Mouse (Mus musculus): ENCODE results near the gene Slc31a1. TPM values are rescaled to one million over a fixed set of nuclear protein-coding genes. Genes with fewer than 3 reads are reported as not detected.

The Slc31a1 gene
- polyA plus RNA-seq, 2 experiments: 22.4 to 36.6 TPM

DNA sequence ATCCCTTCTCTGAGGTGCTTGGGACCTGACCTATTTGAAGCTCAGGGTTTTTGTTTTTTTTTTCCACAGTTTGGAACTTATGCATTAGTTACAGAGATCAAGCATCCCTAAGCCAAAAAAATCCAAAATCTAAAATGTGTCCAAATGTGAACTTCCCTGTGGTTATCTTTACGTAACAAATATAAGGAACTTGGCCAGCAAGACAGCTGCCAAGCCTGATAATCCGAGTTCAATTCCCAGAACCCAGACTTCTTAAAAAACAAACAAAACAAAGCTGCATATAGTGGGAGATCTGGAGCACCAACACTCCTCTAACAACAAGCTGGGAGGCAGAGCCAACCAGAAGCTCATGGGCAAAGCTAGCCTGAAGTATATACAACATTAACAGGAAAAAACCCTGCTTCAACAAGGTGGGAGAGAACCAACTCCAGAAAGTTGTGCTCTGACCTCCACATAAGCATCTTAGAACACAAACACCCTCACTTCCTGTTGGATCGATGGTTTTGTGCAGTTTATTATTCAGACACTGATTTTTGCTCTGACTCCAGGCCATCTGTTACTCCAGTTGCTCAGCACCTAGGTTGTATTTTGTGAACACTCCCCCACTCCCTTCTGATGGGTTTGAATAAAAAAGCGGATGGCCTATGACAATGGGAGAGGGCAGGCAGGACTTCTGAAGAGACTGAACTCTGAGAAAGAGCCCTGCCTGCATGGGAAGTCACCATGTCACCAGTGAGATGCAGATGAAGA, 37.3 kb downstream of the Slc31a1 start:
- no peak overlapping the region for H3K4me2 ChIP-seq (ENCODE audit: low read depth)
- no peak overlapping the region for H3K4me3 ChIP-seq (ENCODE audit: insufficient read depth in 1 of 2, low read depth in 2 of 2, low read length in 2 of 2)
- WGBS (ENCODE audit: insufficient replicate concordance): 67% methylated on average over 4 of the region's 4 CpGs
- H3K36me3 ChIP-seq (replicated peaks; ENCODE audit: control insufficient read depth, insufficient read depth, low read depth): peaks cover 62% of the 10 kb centered on the region
- peaks cover 0 to 5% of the 10 kb centered on the region in 2 experiments; a peak in 1 of 4 replicates for H3K4me1 ChIP-seq (replicated peaks; ENCODE audit: control insufficient read depth in 2 of 2, insufficient read depth in 2 of 2, low read length in 1 of 2)
- no peak overlapping the region for H3K27ac ChIP-seq
- DNase-seq (ENCODE audit: low read depth in 3 of 3, low spot score in 3 of 3) (no peak), ATAC-seq (ENCODE audit: insufficient read depth) (no peak)
- no peak overlapping the region for H3K9ac ChIP-seq (replicated peaks)
- H3K9me3 ChIP-seq (ENCODE audit: control insufficient read depth, low read length): no peaks in the 10 kb centered on the region
- TF ChIP-seq CTCF (IDR thresholded peaks at IDR 0.05; ENCODE audit: low read depth) (no peak), EP300 (IDR thresholded peaks at IDR 0.05; ENCODE audit: low read depth) (no peak)
- H3K27me3 ChIP-seq (ENCODE audit: control insufficient read depth, insufficient read depth, low read length): no peaks in the 10 kb centered on the region

DNA sequence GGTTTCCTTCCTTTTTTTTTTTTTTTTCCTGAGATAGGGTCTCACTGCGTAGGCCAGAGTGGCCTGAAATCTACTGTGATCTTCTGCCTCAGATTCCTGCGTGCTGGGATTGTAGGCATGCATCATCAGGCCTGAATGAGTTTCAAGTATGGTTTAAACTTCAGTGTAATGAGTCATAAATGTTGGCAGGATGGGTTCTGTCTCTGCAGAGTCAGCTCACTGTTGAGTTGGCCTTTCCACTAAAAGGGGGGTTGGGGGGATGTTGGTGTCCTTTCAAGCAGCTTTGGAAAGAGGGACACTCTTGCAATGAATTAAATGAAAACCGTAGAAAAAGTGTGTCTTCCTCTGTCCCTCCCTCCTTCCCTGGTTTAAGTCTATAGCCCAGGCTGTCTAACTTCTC, 38.4 kb downstream of the Slc31a1 start:
- ATAC-seq (ENCODE audit: insufficient read depth): no peak
- no peak for TF ChIP-seq CTCF (IDR thresholded peaks at IDR 0.05; ENCODE audit: low read depth)
- no peak for TF ChIP-seq EP300 (IDR thresholded peaks at IDR 0.05; ENCODE audit: low read depth)
- Histone ChIP-seq H3K27ac (no peak overlapping the region), H3K4me3 (ENCODE audit: insufficient read depth in 1 of 2, low read depth in 2 of 2, low read length in 2 of 2) (no peak overlapping the region), H3K9me3 (ENCODE audit: control insufficient read depth, low read length) (no peaks in the 10 kb centered on the region), H3K36me3 (replicated peaks; ENCODE audit: control insufficient read depth, insufficient read depth, low read depth) (peaks cover 62% of the 10 kb centered on the region), H3K27me3 (ENCODE audit: control insufficient read depth, insufficient read depth, low read length) (no peaks in the 10 kb centered on the region), H3K4me2 (ENCODE audit: low read depth) (no peak overlapping the region), H3K9ac (replicated peaks) (no peak overlapping the region), H3K4me1 (replicated peaks; ENCODE audit: control insufficient read depth in 2 of 2, insufficient read depth in 2 of 2, low read length in 1 of 2) (peaks cover 0 to 5% of the 10 kb centered on the region in 2 experiments; a peak in 1 of 4 replicates)
- no peak for DNase-seq (ENCODE audit: low read depth in 3 of 3, low spot score in 3 of 3)
- 85% methylated on average over 3 of the region's 3 CpGs for WGBS (ENCODE audit: insufficient replicate concordance)

DNA sequence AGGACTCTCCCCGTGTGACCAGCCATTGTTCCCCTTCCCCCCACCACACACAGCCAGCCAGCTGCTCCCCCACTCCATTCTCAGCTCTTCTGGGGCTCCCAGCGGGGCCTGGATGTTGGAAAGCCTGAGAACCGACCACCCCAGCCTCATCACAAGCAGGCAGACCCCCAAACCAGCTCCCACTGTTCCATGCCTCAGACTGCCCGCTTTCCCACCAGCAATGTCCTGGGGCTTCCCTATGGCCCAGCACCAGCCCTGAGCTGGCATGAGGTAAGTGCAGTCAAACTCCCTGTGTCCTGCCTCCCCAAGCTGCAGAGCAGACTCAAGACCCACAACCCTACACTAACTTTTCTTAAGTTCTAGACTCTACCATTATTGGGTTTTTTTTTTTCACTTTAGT, 45.6 kb downstream of the Slc31a1 start:
- 70% methylated on average over 4 of the region's 4 CpGs for WGBS (ENCODE audit: insufficient replicate concordance)
- no peaks in the 10 kb centered on the region for H3K27me3 ChIP-seq (ENCODE audit: control insufficient read depth, insufficient read depth, low read length)
- H3K9ac ChIP-seq (replicated peaks): no peak overlapping the region
- no peak overlapping the region for H3K4me2 ChIP-seq (ENCODE audit: low read depth)
- TF ChIP-seq EP300 (IDR thresholded peaks at IDR 0.05; ENCODE audit: low read depth) (no peak), CTCF (IDR thresholded peaks at IDR 0.05; ENCODE audit: low read depth) (no peak)
- H3K9me3 ChIP-seq (ENCODE audit: control insufficient read depth, low read length): no peaks in the 10 kb centered on the region
- DNase-seq (ENCODE audit: low read depth in 3 of 3, low spot score in 3 of 3) (no peak), ATAC-seq (ENCODE audit: insufficient read depth) (no peak)
- no peak overlapping the region for H3K4me3 ChIP-seq (ENCODE audit: insufficient read depth in 1 of 2, low read depth in 2 of 2, low read length in 2 of 2)
- H3K4me1 ChIP-seq (replicated peaks; ENCODE audit: control insufficient read depth in 2 of 2, insufficient read depth in 2 of 2, low read length in 1 of 2): peaks cover 7% of the 10 kb centered on the region in 2 experiments
- H3K36me3 ChIP-seq (replicated peaks; ENCODE audit: control insufficient read depth, insufficient read depth, low read depth): peaks cover 16% of the 10 kb centered on the region
- H3K27ac ChIP-seq: no peak overlapping the region

DNA sequence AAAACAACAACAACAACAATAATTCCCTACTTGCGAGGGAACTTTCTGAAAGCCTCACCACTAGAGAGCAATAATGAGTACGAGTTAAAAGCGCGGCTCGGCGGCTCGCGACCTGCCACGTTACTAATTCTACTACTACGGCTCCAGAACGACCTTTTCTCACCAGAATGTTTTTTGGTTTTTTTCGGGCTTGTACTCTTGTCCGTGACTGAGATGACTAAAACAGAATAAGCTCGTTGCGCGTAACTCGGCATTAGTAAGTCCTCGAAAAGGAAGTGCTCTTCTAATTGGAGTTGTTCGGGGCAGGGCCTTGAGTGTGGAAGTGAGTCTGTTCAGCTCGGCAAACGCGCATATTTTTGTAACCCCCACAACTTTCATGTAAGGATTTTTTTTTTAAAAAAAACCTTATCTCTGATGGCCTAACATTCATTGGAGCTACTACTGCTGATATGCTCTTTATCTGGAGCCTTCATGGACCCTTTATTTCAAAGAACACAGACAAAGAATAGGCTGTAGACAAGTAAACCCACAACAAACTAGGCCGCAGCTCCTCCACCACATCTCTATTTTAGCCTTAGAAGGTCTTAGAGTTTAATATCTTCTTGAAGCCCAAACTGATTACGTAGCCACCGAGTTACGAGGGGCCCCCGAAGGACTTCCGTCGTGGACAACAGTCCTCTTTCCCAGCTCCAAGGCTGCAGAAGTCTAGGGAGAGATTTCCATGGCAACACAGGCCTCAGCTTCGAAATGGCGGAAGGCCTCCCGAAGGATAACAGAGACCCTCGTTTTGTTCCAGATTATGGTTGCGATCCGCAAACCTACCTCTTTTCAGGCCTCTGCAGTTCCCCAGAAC, 47.4 kb downstream of the Slc31a1 start:
- peak; percentile 77 for TF ChIP-seq CTCF (IDR thresholded peaks at IDR 0.05; ENCODE audit: low read depth)
- TF ChIP-seq EP300 (IDR thresholded peaks at IDR 0.05; ENCODE audit: low read depth): peak; percentile 36; the same call in 1 of the 2 replicates

More for the DNA sequence above, 47.4 kb downstream of the Slc31a1 start:
- DNase-seq (ENCODE audit: low read depth in 3 of 3, low spot score in 3 of 3) (peak; percentile 48 to 60 (median 57)), ATAC-seq (ENCODE audit: insufficient read depth) (peak; percentile 55)
- H3K36me3 ChIP-seq (replicated peaks; ENCODE audit: control insufficient read depth, insufficient read depth, low read depth): peaks cover 17% of the 10 kb centered on the region
- H3K27ac ChIP-seq: peak overlapping the region; percentile 89
- peak overlapping the region; percentile 93 for H3K9ac ChIP-seq (replicated peaks)
- H3K4me1 ChIP-seq (replicated peaks; ENCODE audit: control insufficient read depth in 2 of 2, insufficient read depth in 2 of 2, low read length in 1 of 2): peaks cover 7% of the 10 kb centered on the region in 2 experiments
- no peaks in the 10 kb centered on the region for H3K9me3 ChIP-seq (ENCODE audit: control insufficient read depth, low read length)
- peak overlapping the region; percentile 65 for H3K4me2 ChIP-seq (ENCODE audit: low read depth)
- WGBS (ENCODE audit: insufficient replicate concordance): under 1% methylated on average over 35 of the region's 35 CpGs
- H3K27me3 ChIP-seq (ENCODE audit: control insufficient read depth, insufficient read depth, low read length): no peaks in the 10 kb centered on the region
- peak overlapping the region; percentile 77 to 94 for H3K4me3 ChIP-seq (ENCODE audit: insufficient read depth in 1 of 2, low read depth in 2 of 2, low read length in 2 of 2)
